Mouse (Mus musculus) mesoderm, embryonic 11.5 days (tissue): ENCODE data around the gene Dscaml1.

Source experiments
- DNase-seq: peaks from one replicate; pipeline ENCODE4 v3.0.0-alpha.2; 2012; ENCODE audit warnings: low read depth, low spot score

Dscaml1 gene

DNA sequence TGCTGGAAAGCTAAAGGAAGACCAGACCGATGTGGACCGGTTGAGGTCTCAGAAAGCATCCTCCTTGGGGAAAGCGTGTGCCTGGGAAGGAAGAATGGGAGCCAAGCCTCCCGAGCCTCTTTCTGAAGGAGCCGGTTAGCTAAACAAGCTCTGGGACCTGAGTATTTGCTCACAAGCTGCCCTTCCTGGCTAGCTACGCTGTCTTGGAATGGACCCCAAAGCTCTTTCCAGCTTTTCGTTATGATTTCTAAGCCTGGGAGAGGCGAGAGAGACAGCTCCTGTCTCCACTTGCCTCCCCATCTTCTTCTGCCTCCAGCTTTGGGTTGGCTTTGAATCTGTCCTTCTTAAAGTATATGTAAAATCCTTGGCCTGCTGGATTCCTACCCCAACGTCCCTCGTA is 27.6 kb downstream of the Dscaml1 start:
- DNase-seq = no peak

GRCm38 (mm10) chr9:45454889-45455610 is 28.6 kb downstream of the Dscaml1 start:
- DNase-seq = no peak

GRCm38 (mm10) chr9:45457200-45457599 is 30.8 kb downstream of the Dscaml1 start:
- no peak for DNase-seq

DNA sequence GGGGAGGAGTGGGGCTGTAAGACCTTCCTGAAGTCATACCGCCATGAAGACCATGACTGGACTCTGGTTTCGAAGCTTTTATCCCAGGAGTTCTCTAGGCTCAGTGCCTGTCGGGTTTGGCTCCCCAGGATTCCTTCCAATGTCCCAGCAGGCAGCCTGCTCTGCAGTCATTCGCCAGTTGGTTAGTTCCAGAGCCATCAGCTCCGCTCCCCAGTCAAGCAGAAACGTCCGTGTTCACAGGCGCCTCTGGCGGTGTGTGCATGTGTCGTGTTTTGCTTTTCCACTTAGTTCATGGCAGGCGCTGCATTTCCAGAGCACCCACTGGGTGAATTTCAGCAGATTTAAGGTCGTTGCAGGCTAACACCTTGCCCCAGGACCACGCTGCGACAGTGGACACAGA is 31.9 kb downstream of the Dscaml1 start:
- no peak for DNase-seq

DNA sequence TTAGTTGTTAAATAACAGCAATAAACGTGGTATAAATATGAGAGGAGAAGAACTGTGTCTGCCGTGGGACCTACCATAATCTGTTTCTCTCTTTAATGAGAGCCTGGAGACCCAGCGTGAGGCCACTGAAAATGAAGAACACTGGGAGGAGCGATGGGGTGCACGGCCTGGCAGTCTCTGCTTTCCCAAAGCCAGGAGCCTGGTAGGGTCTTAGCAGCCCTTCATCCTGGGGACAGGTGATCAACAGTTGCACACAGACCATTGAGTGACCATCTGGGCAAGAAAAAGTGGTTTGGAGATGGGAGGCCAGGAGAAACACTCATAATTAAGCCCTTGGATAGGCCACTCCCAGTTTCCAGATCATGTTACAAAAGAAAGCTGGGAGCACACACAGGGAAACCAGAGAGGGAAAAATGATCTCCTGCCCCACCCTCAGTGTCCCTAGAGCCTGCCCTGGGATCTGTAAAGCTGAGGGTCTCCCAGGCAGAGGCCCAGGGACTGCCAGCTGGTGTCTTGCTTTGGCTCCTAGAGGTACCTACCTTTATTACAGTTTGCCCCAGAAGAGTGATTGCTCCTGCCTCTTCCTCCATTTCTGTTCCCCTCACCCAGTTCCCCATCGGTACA is 39.1 kb downstream of the Dscaml1 start:
- peak; percentile 22 for DNase-seq

DNA sequence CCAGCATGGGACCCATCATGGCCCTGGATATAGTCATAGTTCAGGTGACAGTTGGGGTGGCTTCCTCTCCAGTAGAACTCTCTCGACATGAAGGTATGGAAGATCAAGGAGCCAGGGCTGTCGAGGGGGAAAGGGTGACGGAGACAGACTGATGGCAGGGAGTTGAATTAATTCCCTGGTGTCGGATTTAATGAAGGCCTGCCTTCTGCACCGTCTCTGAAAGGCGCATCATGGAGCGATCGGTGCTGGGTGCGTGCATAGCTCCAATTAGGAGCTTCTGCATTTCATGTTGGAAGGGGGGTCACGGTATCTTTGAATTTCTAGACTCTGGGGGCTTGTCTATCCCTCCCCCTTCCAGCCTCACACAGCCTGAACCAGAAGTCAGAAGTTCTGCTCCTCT is 41.8 kb downstream of the Dscaml1 start:
- DNase-seq = no peak

DNA sequence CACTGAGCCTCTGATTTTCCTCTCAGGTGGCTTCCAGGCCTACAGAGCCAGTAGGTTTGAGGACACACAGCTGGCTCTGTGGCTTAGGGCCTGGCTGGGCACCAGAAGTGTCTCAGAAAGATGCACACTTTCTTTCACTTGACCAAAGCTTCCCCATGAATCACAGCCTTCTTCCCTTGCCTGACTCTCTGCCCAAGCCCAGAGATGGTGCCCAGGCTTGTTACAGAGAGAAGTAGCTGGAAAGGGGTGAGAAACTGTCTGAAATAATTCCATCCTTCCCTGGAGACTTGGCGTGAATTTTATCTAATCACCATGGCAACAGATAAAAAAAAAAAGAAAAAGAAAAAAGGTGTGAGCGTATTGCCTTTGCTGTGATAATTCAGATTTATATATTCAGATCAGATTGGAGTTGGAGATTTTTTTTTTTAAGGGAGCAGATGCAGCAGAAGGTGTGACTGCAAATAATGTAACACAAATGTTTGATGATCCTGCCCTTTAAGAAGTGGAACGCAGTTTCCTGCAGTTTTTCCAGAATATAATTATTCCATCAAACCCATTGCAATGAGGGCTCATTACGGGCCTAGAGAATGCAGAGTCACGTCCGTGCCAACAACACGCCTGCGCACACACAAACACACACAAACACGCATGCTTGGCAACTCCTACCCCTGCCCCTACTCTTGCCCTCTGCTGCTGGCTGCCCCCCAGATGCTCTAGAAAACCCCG is 44.5 kb downstream of the Dscaml1 start:
- DNase-seq = no peak

DNA sequence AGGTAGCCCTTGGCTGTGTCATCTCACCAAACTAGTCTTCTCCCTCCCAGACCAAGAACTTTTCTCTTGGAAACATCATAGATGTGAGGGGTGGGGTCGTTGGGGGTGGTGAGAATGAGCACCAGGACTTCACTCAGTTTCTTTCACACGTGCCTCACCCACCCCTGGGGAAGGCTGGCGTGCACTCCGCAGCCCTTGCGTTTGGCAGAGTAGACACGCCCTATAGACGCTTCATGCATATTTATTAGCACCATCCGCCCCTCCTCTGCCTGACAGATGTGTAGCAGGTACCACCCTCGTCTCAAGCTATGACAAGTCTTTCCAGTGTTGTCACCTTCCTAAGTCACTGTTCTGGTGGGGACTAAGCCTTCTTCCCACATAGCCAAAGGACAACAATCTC is 45.3 kb downstream of the Dscaml1 start:
- DNase-seq = no peak

- DNase-seq = no peak
These were observed 48.4 kb downstream of the Dscaml1 start for GRCm38 (mm10) chr9:45474874-45475273.

GRCm38 (mm10) chr9:45480936-45481335 is 54.5 kb downstream of the Dscaml1 start:
- no peak for DNase-seq

GRCm38 (mm10) chr9:45486665-45487074 is 60.2 kb downstream of the Dscaml1 start:
- no peak for DNase-seq

- DNase-seq = no peak
These were observed 60.9 kb downstream of the Dscaml1 start for GRCm38 (mm10) chr9:45487179-45487801.

DNA sequence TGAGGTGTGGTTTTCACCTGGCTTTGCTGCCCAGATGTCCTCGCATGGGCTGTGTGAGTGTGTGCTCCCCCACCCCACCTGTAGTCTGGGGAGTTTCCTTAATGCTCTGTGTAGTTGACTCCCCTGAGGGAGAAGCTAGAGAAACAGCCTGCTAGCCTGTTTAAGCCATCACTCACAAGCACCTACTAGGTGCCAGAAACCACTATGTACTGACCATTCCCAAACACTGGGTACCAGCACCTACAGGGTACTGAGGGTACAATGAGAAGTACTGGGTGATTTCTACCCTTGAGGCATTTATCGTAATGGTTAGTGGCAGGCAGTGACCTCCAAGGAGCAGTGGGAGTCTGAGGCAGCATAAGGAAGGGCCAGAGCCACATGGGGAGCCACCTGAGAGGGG is 64.5 kb downstream of the Dscaml1 start:
- no peak for DNase-seq

DNA sequence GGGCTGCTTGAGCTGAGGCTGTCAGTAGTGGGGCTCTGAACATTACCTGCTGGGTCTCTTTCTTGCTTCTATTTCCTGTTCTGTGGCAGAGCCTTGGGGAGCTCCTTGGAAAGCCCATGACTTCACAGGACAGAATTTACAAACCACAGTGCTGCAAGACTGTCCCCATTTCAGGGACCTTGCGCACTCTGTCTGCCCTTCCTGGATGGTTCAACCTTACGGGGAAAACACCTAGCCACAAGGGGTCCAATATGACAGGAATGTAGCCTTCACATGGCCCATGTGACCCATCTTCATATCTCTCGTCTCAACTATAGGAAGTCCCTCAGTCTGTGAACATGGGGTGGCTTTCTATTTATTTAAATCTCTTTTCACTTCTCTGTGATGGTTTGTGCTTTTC is 68.5 kb downstream of the Dscaml1 start:
- DNase-seq = no peak

GRCm38 (mm10) chr9:45496340-45496739 is 69.9 kb downstream of the Dscaml1 start:
- DNase-seq = no peak

GRCm38 (mm10) chr9:45496944-45497343 is 70.5 kb downstream of the Dscaml1 start:
- no peak for DNase-seq

DNA sequence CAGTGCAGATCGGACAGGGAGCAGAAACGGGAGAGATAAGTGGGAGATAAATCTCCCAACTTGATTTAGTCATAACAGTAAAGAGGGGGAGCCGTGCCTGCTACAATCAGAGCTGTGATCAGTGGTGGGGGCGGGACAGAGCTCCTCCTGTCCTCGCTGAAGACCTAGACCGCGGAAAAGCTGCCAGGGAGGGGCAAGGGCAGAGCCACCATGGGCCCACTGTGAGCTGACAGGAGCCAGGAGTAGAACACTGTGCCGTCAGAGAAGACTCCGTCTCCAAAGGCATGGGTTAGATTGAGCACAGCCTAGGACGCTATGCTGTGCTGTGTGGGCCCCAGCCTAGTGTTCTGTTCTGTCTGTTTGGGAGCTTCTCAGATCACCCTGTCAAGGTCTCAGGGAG is 72.8 kb downstream of the Dscaml1 start:
- peak; percentile 10 for DNase-seq

DNA sequence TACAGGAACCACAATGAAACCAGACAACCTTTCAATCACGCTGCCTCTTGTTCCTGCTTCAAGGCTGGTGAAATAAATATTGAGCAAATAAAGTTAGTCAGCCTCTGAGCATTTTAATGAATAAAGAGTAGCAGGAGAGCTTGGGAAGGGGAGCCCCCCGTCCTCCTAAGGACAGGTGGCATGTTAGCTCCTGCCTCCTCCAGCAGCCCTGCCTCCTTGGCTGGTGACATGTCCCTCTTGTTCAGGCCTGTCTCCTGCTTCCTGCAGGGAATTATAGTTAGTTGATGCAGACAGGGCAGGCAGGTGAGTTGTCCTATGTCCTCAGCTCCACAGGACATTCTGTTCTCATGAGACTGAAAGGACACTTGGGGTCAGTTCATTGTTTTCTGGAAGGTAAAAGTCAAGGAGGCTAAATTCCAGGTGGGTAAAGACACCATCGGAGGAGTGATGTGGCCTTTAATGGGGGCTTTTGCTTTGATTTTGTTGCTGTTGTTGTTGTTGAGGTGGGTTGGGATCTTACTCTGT is 73.7 kb downstream of the Dscaml1 start:
- no peak for DNase-seq

DNA sequence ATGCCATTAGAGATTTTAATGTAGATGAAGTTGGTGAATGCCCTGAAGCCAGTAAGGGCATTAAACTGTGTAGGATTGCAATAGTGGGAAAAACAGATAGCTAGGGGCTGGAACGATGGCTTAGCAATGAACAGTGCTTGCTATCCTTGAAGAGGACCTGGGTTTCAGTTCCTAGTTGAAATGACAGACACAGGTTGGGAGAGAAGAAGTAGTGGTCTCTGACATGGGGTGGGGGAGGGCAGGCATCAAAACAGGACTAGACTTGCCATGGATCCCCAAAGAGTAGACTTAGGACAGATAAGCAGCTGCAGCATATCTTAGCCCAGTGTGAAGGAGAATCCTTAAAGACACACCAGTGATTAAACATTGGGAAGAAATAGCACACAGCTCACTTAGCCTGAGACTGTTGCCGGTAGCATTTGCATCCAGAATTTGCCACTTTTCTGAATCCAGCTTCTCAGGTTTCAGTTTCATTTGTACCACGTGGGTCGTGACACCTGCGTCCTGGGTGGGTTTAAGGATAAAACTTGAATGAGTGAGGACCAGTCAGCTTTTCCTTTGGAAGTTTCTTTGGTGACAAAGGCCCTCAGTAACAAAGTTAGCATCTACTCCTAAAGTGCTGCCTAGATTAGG is 75.0 kb downstream of the Dscaml1 start:
- DNase-seq = no peak

GRCm38 (mm10) chr9:45501963-45502641 is 75.7 kb downstream of the Dscaml1 start:
- DNase-seq = peak; percentile 11

DNA sequence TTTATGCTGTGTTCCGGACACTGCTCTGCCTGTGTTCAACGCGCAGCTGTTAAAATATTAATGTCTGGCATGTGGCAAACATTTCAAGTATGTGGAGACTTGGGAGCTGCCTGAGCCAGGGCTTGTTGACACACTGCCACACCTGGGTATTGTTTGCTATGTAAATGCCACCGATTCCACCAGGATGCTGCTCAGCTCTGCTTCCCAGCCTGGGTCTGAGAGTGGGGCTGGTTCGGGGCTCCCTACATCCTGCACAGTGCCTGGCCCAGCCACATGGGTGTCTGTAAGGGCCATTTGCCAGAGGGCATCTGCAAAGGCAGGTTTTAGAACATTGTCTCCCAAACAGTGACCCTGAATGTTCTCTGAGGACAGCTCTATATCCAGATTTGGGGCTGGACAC is 78.5 kb downstream of the Dscaml1 start:
- peak; percentile 31 for DNase-seq
